Mouse (Mus musculus): ENCODE measurements around the gene Neurl3.

DNA sequence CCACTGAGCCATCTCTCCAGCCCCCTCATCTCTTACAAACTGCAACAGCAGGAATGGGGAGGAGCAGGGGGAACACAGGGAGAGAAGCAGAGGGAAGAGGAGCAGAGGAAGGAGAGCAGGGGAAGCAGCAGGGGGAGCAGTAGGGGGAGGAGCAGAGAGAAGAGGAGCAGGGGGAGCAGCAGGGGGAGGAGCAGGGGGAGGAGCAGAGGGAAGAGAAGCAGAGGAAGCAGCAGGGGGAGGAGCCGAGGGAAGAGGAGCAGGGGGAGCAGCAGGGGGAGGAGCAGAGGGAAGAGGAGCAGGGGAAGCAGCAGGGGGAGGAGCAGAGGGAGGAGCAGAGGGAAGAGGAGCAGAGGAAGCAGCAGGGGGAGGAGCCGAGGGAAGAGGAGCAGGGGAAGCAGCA, 15.8 kb downstream of the Neurl3 start:
- TF ChIP-seq CTCF (IDR thresholded peaks at IDR 0.05; ENCODE audit: low read depth), result no peak
- TF ChIP-seq EP300 (optimal IDR thresholded peaks at IDR 0.05), result no peak
